Mouse (Mus musculus) heart, adult 2 months (tissue): ENCODE data around the gene Tjp1.

Experiments
- CTCF ChIP-seq: fragments of 200-600 bp; IDR thresholded peaks from 2 replicates; pipeline ENCODE4 v1.8.1; 2022; ENCODE audit warnings: antibody characterized with exemption, mild to moderate bottlenecking, moderate library complexity
- EP300 ChIP-seq: fragments of 200-500 bp; IDR thresholded peaks from 2 replicates; pipeline ENCODE4 v1.6.1; 2011; ENCODE audit warnings: low read depth, low read length, control low read depth; ENCODE audit not compliant: insufficient read depth
- POLR2A ChIP-seq: fragments of 200-500 bp; IDR thresholded peaks from 2 replicates; pipeline ENCODE4 v1.6.1; 2011; ENCODE audit warnings: mild to moderate bottlenecking, low read depth, low read length, control low read depth; ENCODE audit not compliant: insufficient read depth

- TF ChIP-seq POLR2A (no peak), CTCF (no peak), EP300 (no peak)
These were observed 172.7 kb downstream of the Tjp1 start for GRCm38 (mm10) chr7:65354908-65355307.
